ENCODE assay signal across 8 mouse cellular contexts in the genomic region with DNA sequence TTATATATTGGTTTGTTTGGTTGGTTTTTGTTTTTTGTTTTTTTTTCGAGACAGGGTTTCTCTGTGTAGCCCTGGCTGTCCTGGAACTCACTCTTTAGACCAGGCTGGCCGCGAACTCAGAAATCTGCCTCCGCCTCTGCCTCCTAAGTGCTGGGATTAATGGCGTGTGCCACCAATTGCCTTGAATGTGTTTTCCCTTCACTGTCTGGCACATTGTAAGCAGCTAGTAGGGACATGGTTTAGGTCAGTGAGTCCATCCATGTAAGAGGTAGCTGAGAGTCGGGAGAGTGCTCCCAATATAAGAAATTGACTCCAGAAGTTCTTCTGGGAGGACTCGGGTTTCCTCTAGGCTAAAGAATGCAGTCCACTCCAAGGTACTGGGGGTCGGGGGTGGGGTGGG. TPM values are rescaled to one million over a fixed set of nuclear protein-coding genes. Genes with fewer than 3 reads are reported as not detected.
DNase-seq lines count a peak whose midpoint lies in the region; ATAC-seq and TF ChIP-seq lines count a peak whose summit lies in the region.

No protein-coding gene starts in this region.

- WGBS in kidney, embryonic 15.5 days, result 23% methylated on average over 8 of the region's 8 CpGs
- 20% methylated on average over 8 of the region's 8 CpGs for WGBS in kidney, adult 2 months
- WGBS in hindbrain, embryonic 11.5 days, result 29% methylated on average over 8 of the region's 8 CpGs
- 22% methylated on average over 8 of the region's 8 CpGs for WGBS in midbrain, embryonic 12.5 days

- no peak for TF ChIP-seq CTCF in kidney, adult 2 months (conservative IDR thresholded peaks at IDR 0.05; ENCODE audit: insufficient read depth, insufficient read length, low read depth, low read length)

- ATAC-seq in kidney, embryonic 15.5 days (replicated peaks; ENCODE audit: low FRiP score), result no peak
- no peak for ATAC-seq in hindbrain, embryonic 11.5 days (ENCODE audit: low FRiP score)
- peak; percentile 20; the same call in 1 of the 2 replicates for ATAC-seq in midbrain, embryonic 12.5 days (ENCODE audit: low FRiP score, low read depth)

- H3K4me1 ChIP-seq in kidney, embryonic 15.5 days, result peaks cover 50% of the 10 kb centered on the region
- peaks cover 8% of the 10 kb centered on the region; the same call in 1 of the 2 replicates for H3K4me1 ChIP-seq in kidney, adult 2 months (ENCODE audit: control insufficient read depth, insufficient read depth, low read length)
- peaks cover 13% of the 10 kb centered on the region for H3K4me1 ChIP-seq in hindbrain, embryonic 11.5 days (replicated peaks; ENCODE audit: control insufficient read depth, insufficient read depth, low read length)
- peaks cover 44% of the 10 kb centered on the region for H3K4me1 ChIP-seq in midbrain, embryonic 12.5 days

- H3K27me3 ChIP-seq in kidney, embryonic 15.5 days, result no peaks in the 10 kb centered on the region
- H3K27me3 ChIP-seq in kidney, adult 2 months (replicated peaks; ENCODE audit: control insufficient read depth, insufficient read depth, low read length), result no peaks in the 10 kb centered on the region
- H3K27me3 ChIP-seq in hindbrain, embryonic 11.5 days (ENCODE audit: control insufficient read depth, insufficient read depth, low read length), result no peaks in the 10 kb centered on the region
- no peaks in the 10 kb centered on the region for H3K27me3 ChIP-seq in midbrain, embryonic 12.5 days

- H3K36me3 ChIP-seq in kidney, embryonic 15.5 days, result peaks cover 22% of the 10 kb centered on the region
- no peaks in the 10 kb centered on the region for H3K36me3 ChIP-seq in kidney, adult 2 months (ENCODE audit: control insufficient read depth, insufficient read depth, low read length)
- H3K36me3 ChIP-seq in hindbrain, embryonic 11.5 days (ENCODE audit: control insufficient read depth, insufficient read depth, low read length), result no peaks in the 10 kb centered on the region
- peaks cover 18% of the 10 kb centered on the region for H3K36me3 ChIP-seq in midbrain, embryonic 12.5 days

- H3K4me2 ChIP-seq in kidney, embryonic 15.5 days, result peak overlapping the region; percentile 89
- 0 out of 2 replicates have a peak overlapping the region, but pooled peaks have one; percentile 11 for H3K4me2 ChIP-seq in hindbrain, embryonic 11.5 days (replicated peaks; ENCODE audit: low read depth, low read length)
- peak overlapping the region; percentile 97 for H3K4me2 ChIP-seq in midbrain, embryonic 12.5 days (replicated peaks)

- TF ChIP-seq POLR2A in kidney, adult 2 months (IDR thresholded peaks at IDR 0.05; ENCODE audit: low read depth, low read length), result no peak

- H3K9me3 ChIP-seq in kidney, embryonic 15.5 days (replicated peaks), result no peaks in the 10 kb centered on the region
- no peaks in the 10 kb centered on the region for H3K9me3 ChIP-seq in hindbrain, embryonic 11.5 days (ENCODE audit: control insufficient read depth, low read length)
- no peaks in the 10 kb centered on the region for H3K9me3 ChIP-seq in midbrain, embryonic 12.5 days

- no peak overlapping the region for H3K9ac ChIP-seq in kidney, embryonic 15.5 days
- peak overlapping the region; percentile 86; the same call in 1 of the 2 replicates for H3K9ac ChIP-seq in hindbrain, embryonic 11.5 days (ENCODE audit: low read depth, low read length)
- H3K9ac ChIP-seq in midbrain, embryonic 12.5 days (replicated peaks), result peak overlapping the region; percentile 86; the same call in 1 of the 2 replicates

- peak overlapping the region; percentile 89 for H3K27ac ChIP-seq in kidney, embryonic 15.5 days
- H3K27ac ChIP-seq in kidney, adult 2 months (ENCODE audit: insufficient read depth, low read depth, low read length), result no peak overlapping the region
- H3K27ac ChIP-seq in hindbrain, embryonic 11.5 days (ENCODE audit: low read depth, low read length), result no peak overlapping the region
- peak overlapping the region; percentile 83; the same call in 1 of the 2 replicates for H3K27ac ChIP-seq in midbrain, embryonic 12.5 days (replicated peaks)

- DNase-seq in kidney, adult 2 months, result no peak
- DNase-seq in cerebellum, adult 9-10 months, result peak; percentile 72
- no peak for DNase-seq in hindbrain, embryonic 11.5 days (ENCODE audit: low spot score)
- DNase-seq in testis, postnatal 14 days (ENCODE audit: low spot score), result no peak
- DNase-seq in layer of hippocampus, adult 11-12 months (ENCODE audit: low spot score), result no peak
- no peak for DNase-seq in right cerebral cortex, postnatal 14 days

- peak overlapping the region; percentile 75 for H3K4me3 ChIP-seq in kidney, embryonic 15.5 days (replicated peaks)
- no peak overlapping the region for H3K4me3 ChIP-seq in kidney, adult 2 months (ENCODE audit: insufficient read depth, low read depth, low read length)
- peak overlapping the region; percentile 78 for H3K4me3 ChIP-seq in hindbrain, embryonic 11.5 days (ENCODE audit: low read depth, low read length)
- H3K4me3 ChIP-seq in midbrain, embryonic 12.5 days, result peak overlapping the region; percentile 79

RNA-seq across cellular contexts. Expression of gene Thap11, which starts 0.6 kb away (rescaled TPM):
- 66.9 and 67.5 TPM in 2 replicates for polyA plus RNA-seq in kidney, embryonic 15.5 days (2015; fragmentation: Nextera tagmentation; extraction: Ambion mirVana)
- 41.5 and 45.3 TPM in 2 replicates for polyA plus RNA-seq in kidney, adult 2 months (2012; rRNA removed)
- 60.5 and 66.7 TPM in 2 replicates for polyA plus RNA-seq in hindbrain, embryonic 11.5 days (2014; fragmentation: Nextera tagmentation; extraction: Ambion mirVana)
- polyA plus RNA-seq in midbrain, embryonic 12.5 days (2016; fragmentation: Nextera tagmentation; extraction: Ambion mirVana), result 76.7 and 78.6 TPM in 2 replicates

RNA-seq across cellular contexts. Expression of gene Cenpt, which starts 1.2 kb away (rescaled TPM):
- 42.0 and 47.0 TPM in 2 replicates for polyA plus RNA-seq in kidney, embryonic 15.5 days (2015; fragmentation: Nextera tagmentation; extraction: Ambion mirVana)
- polyA plus RNA-seq in kidney, adult 2 months (2012; rRNA removed), result 6.7 and 7.3 TPM in 2 replicates
- polyA plus RNA-seq in hindbrain, embryonic 11.5 days (2014; fragmentation: Nextera tagmentation; extraction: Ambion mirVana), result 55.4 TPM in 2 replicates
- polyA plus RNA-seq in midbrain, embryonic 12.5 days (2016; fragmentation: Nextera tagmentation; extraction: Ambion mirVana), result 66.3 and 67.0 TPM in 2 replicates

RNA-seq across cellular contexts. Expression of gene Nutf2, which starts 6.1 kb away (rescaled TPM):
- polyA plus RNA-seq in kidney, embryonic 15.5 days (2015; fragmentation: Nextera tagmentation; extraction: Ambion mirVana), result 283 and 294 TPM in 2 replicates
- 34.5 and 61.6 TPM in 2 replicates for polyA plus RNA-seq in kidney, adult 2 months (2012; rRNA removed)
- polyA plus RNA-seq in hindbrain, embryonic 11.5 days (2014; fragmentation: Nextera tagmentation; extraction: Ambion mirVana), result 256 and 278 TPM in 2 replicates
- polyA plus RNA-seq in midbrain, embryonic 12.5 days (2016; fragmentation: Nextera tagmentation; extraction: Ambion mirVana), result 280 and 286 TPM in 2 replicates

RNA-seq across cellular contexts. Expression of gene Edc4, which starts 26.4 kb away (rescaled TPM):
- polyA plus RNA-seq in kidney, embryonic 15.5 days (2015; fragmentation: Nextera tagmentation; extraction: Ambion mirVana), result 47.1 and 51.9 TPM in 2 replicates
- polyA plus RNA-seq in kidney, adult 2 months (2012; rRNA removed), result 38.5 and 47.9 TPM in 2 replicates
- 31.9 and 32.6 TPM in 2 replicates for polyA plus RNA-seq in hindbrain, embryonic 11.5 days (2014; fragmentation: Nextera tagmentation; extraction: Ambion mirVana)
- polyA plus RNA-seq in midbrain, embryonic 12.5 days (2016; fragmentation: Nextera tagmentation; extraction: Ambion mirVana), result 73.3 and 75.9 TPM in 2 replicates

RNA-seq across cellular contexts. Expression of gene Tsnaxip1, which starts 26.8 kb away (rescaled TPM):
- 0.13 and 0.14 TPM in 2 replicates for polyA plus RNA-seq in kidney, embryonic 15.5 days (2015; fragmentation: Nextera tagmentation; extraction: Ambion mirVana)
- polyA plus RNA-seq in kidney, adult 2 months (2012; rRNA removed), result 0.05 TPM in 1 of 2 replicates, not detected in the other
- polyA plus RNA-seq in hindbrain, embryonic 11.5 days (2014; fragmentation: Nextera tagmentation; extraction: Ambion mirVana), result 1.2 and 1.4 TPM in 2 replicates
- polyA plus RNA-seq in midbrain, embryonic 12.5 days (2016; fragmentation: Nextera tagmentation; extraction: Ambion mirVana), result 0.22 and 0.63 TPM in 2 replicates

Comparison
In these comparisons a context has a peak if more than half of its experiments do, and no peak if none do; other contexts are left out.
1. H3K27ac ChIP-seq: peak in kidney, embryonic 15.5 days (single experiment) and midbrain, embryonic 12.5 days (single experiment); none in kidney, adult 2 months (single experiment) and hindbrain, embryonic 11.5 days (single experiment).
2. H3K4me2 ChIP-seq: peak in every context shown above with its lines; median percentile 97 in midbrain, embryonic 12.5 days; 89 in kidney, embryonic 15.5 days; 11 in hindbrain, embryonic 11.5 days.